Mouse (Mus musculus) megakaryocyte, adult 5-6 weeks (primary cell): ENCODE measurements around the gene Olfr901. TPM values are rescaled to one million over a fixed set of nuclear protein-coding genes. Genes with fewer than 3 reads are reported as not detected.
"Not testable (repeated sequence)": the region's sequence is repeated elsewhere in the genome, so short reads cannot be mapped to it uniquely, and the experiment has no call there.

ENCODE experiments used
- ATAC-seq: 2 replicates; pipeline ENCODE4 v1.8.0; 2016; ENCODE audit warnings: mild to moderate bottlenecking, inconsistent platforms; ENCODE audit not compliant: poor library complexity, severe bottlenecking
- total RNA-seq, 2 experiments: library from RNA; stranded (forward) in 1 of 2; stranded (reverse) in 1 of 2; fragments of 153-499, 151-499 nt in 1 of 2; fragments of 221-1000, 200-1000 nt in 1 of 2; gene quantifications; 2 replicates each; pipeline versions ENCODE4 v1.2.3 to v1.2.4; 2015 to 2017

Gene Olfr901
- not detected in 2 replicates for total RNA-seq (2015)
- not detected in 2 replicates for total RNA-seq (2017)

- ATAC-seq = no peak
Observed at GRCm38 (mm10) chr9:38429155-38429554, at the start of gene Olfr901. Gene Olfr901, plus strand, starts transcription at chr9:38429455.

GRCm38 (mm10) chr9:38401398-38401797 lies 27.9 kb upstream of the Olfr901 start, which contains the start of gene Olfr147:
Gene Olfr147, plus strand, starts transcription at chr9:38401698.
- no peak for ATAC-seq

GRCm38 (mm10) chr9:38407502-38407901 lies 21.8 kb upstream of the Olfr901 start:
- ATAC-seq = not testable (repeated sequence)

- not testable (repeated sequence) for ATAC-seq
Observed at GRCm38 (mm10) chr9:38413502-38413901, 15.8 kb upstream of the Olfr901 start.

- no peak for ATAC-seq
Observed at GRCm38 (mm10) chr9:38423801-38424200, 5.5 kb upstream of the Olfr901 start.

- no peak for ATAC-seq
Observed at GRCm38 (mm10) chr9:38427026-38427425, 2.2 kb upstream of the Olfr901 start.

GRCm38 (mm10) chr9:38447352-38447751 lies 18.1 kb downstream of the Olfr901 start, which contains the start of gene Olfr902:
Gene Olfr902, plus strand, starts transcription at chr9:38447652.
- no peak for ATAC-seq

- ATAC-seq = no peak
Observed at GRCm38 (mm10) chr9:38462844-38463243, 33.6 kb downstream of the Olfr901 start, which contains the start of gene Olfr904. Gene Olfr904, plus strand, starts transcription at chr9:38463144.

- ATAC-seq = no peak
Observed at GRCm38 (mm10) chr9:38470807-38471206, 41.6 kb downstream of the Olfr901 start, which contains the start of gene Olfr905. Gene Olfr905, plus strand, starts transcription at chr9:38471107.

Other genes with a start within 250 kb of the Olfr901 start
- gene Olfr891, start 248.6 kb upstream of the Olfr901 start, total RNA-seq (2015) = not detected in 2 replicates
- not detected in 2 replicates for gene Olfr891, start 248.6 kb upstream of the Olfr901 start, total RNA-seq (2017)
- gene Olfr893, start 221.1 kb upstream of the Olfr901 start, total RNA-seq (2015) = not detected in 2 replicates
- gene Olfr893, start 221.1 kb upstream of the Olfr901 start, total RNA-seq (2017) = not detected in 2 replicates
- not detected in 2 replicates for gene Olfr894, start 211.4 kb upstream of the Olfr901 start, total RNA-seq (2015)
- gene Olfr894, start 211.4 kb upstream of the Olfr901 start, total RNA-seq (2017) = not detected in 2 replicates
- not detected in 2 replicates for gene Olfr143, start 176.7 kb upstream of the Olfr901 start, total RNA-seq (2015)
- not detected in 2 replicates for gene Olfr143, start 176.7 kb upstream of the Olfr901 start, total RNA-seq (2017)
- not detected in 2 replicates for gene Olfr895, start 161.6 kb upstream of the Olfr901 start, total RNA-seq (2015)
- gene Olfr895, start 161.6 kb upstream of the Olfr901 start, total RNA-seq (2017) = not detected in 2 replicates
- not detected in 2 replicates for gene Olfr896-ps1, start 138.3 kb upstream of the Olfr901 start, total RNA-seq (2015)
- not detected in 2 replicates for gene Olfr896-ps1, start 138.3 kb upstream of the Olfr901 start, total RNA-seq (2017)
- not detected in 2 replicates for gene Olfr25, start 100.4 kb upstream of the Olfr901 start, total RNA-seq (2015)
- gene Olfr25, start 100.4 kb upstream of the Olfr901 start, total RNA-seq (2017) = not detected in 2 replicates
- gene Olfr898, start 81.0 kb upstream of the Olfr901 start, total RNA-seq (2015) = not detected in 2 replicates
- gene Olfr898, start 81.0 kb upstream of the Olfr901 start, total RNA-seq (2017) = not detected in 2 replicates
- gene Olfr250, start 62.6 kb upstream of the Olfr901 start, total RNA-seq (2015) = not detected in 2 replicates
- gene Olfr250, start 62.6 kb upstream of the Olfr901 start, total RNA-seq (2017) = not detected in 2 replicates
- not detected in 2 replicates for gene Olfr251, start 52.4 kb upstream of the Olfr901 start, total RNA-seq (2015)
- not detected in 2 replicates for gene Olfr251, start 52.4 kb upstream of the Olfr901 start, total RNA-seq (2017)
- gene Olfr147, start 27.8 kb upstream of the Olfr901 start, total RNA-seq (2015) = not detected in 2 replicates
- not detected in 2 replicates for gene Olfr147, start 27.8 kb upstream of the Olfr901 start, total RNA-seq (2017)
- gene Olfr902, start 18.2 kb downstream of the Olfr901 start, total RNA-seq (2015) = not detected in 2 replicates
- gene Olfr902, start 18.2 kb downstream of the Olfr901 start, total RNA-seq (2017) = not detected in 2 replicates
- gene Olfr904, start 33.7 kb downstream of the Olfr901 start, total RNA-seq (2015) = not detected in 2 replicates
- not detected in 2 replicates for gene Olfr904, start 33.7 kb downstream of the Olfr901 start, total RNA-seq (2017)
- gene Olfr905, start 41.7 kb downstream of the Olfr901 start, total RNA-seq (2015) = not detected in 2 replicates
- gene Olfr905, start 41.7 kb downstream of the Olfr901 start, total RNA-seq (2017) = not detected in 2 replicates
- gene Olfr906, start 57.6 kb downstream of the Olfr901 start, total RNA-seq (2015) = not detected in 2 replicates
- not detected in 2 replicates for gene Olfr906, start 57.6 kb downstream of the Olfr901 start, total RNA-seq (2017)
- gene Olfr907, start 66.3 kb downstream of the Olfr901 start, total RNA-seq (2015) = not detected in 2 replicates
- gene Olfr907, start 66.3 kb downstream of the Olfr901 start, total RNA-seq (2017) = not detected in 2 replicates
- not detected in 2 replicates for gene Olfr911-ps1, start 92.1 kb downstream of the Olfr901 start, total RNA-seq (2015)
- gene Olfr911-ps1, start 92.1 kb downstream of the Olfr901 start, total RNA-seq (2017) = not detected in 2 replicates
- gene Olfr910, start 108.4 kb downstream of the Olfr901 start, total RNA-seq (2015) = not detected in 2 replicates
- not detected in 2 replicates for gene Olfr910, start 108.4 kb downstream of the Olfr901 start, total RNA-seq (2017)
- not detected in 2 replicates for gene Olfr912, start 150.7 kb downstream of the Olfr901 start, total RNA-seq (2015)
- gene Olfr912, start 150.7 kb downstream of the Olfr901 start, total RNA-seq (2017) = not detected in 2 replicates
- gene Olfr913, start 163.3 kb downstream of the Olfr901 start, total RNA-seq (2015) = not detected in 2 replicates
- gene Olfr913, start 163.3 kb downstream of the Olfr901 start, total RNA-seq (2017) = not detected in 2 replicates
- not detected in 2 replicates for gene Olfr914, start 175.6 kb downstream of the Olfr901 start, total RNA-seq (2015)
- gene Olfr914, start 175.6 kb downstream of the Olfr901 start, total RNA-seq (2017) = not detected in 2 replicates
- not detected in 2 replicates for gene Olfr916, start 230.4 kb downstream of the Olfr901 start, total RNA-seq (2015)
- not detected in 2 replicates for gene Olfr916, start 230.4 kb downstream of the Olfr901 start, total RNA-seq (2017)
- gene Olfr917, start 236.4 kb downstream of the Olfr901 start, total RNA-seq (2015) = not detected in 2 replicates
- gene Olfr917, start 236.4 kb downstream of the Olfr901 start, total RNA-seq (2017) = not detected in 2 replicates
- not detected in 2 replicates for gene Olfr918, start 245.1 kb downstream of the Olfr901 start, total RNA-seq (2015)
- gene Olfr918, start 245.1 kb downstream of the Olfr901 start, total RNA-seq (2017) = not detected in 2 replicates